Mouse (Mus musculus) adrenal gland, adult 8-10 months (tissue): Measurements from ENCODE around the gene Sult6b2. TPM values are rescaled to one million over a fixed set of nuclear protein-coding genes. Genes with fewer than 3 reads are reported as not detected.

ENCODE experiments used
- DNase-seq: peaks from one replicate; pipeline ENCODE4 v3.0.0; 2022
- total RNA-seq, 4 experiments: library from RNA; stranded (reverse); gene quantifications; 2 replicates each; pipeline ENCODE4 v1.2.4; 2022

The Sult6b2 gene
- total RNA-seq, 4 experiments from 2014 or later, result not detected

GRCm38 (mm10) chr6:142735302-142736005 lies 68.8 kb downstream of the Sult6b2 start:
- no peak for DNase-seq

Other genes starting within 250 kb of the Sult6b2 start
- 10 to 100 TPM in 2 of 4 experiments, 1 to 10 TPM in 2; 8.3 to 11.8 (median 10.1) TPM for gene Kcnj8, start 232.9 kb downstream of the Sult6b2 start, total RNA-seq
- 10 to 100 TPM; 11.5 to 18.1 (median 13.9) TPM for gene Abcc9, start 102.2 kb downstream of the Sult6b2 start, total RNA-seq
- 10 to 100 TPM; 34.5 to 35.7 (median 34.7) TPM for gene Cmas, start 47.8 kb downstream of the Sult6b2 start, total RNA-seq
- gene St8sia1, start 159.9 kb upstream of the Sult6b2 start, total RNA-seq, result 1 to 10 TPM in 3 of 4 experiments, under 1 TPM in 1; 0.87 to 3.1 (median 2.2) TPM